In the genomic region with DNA sequence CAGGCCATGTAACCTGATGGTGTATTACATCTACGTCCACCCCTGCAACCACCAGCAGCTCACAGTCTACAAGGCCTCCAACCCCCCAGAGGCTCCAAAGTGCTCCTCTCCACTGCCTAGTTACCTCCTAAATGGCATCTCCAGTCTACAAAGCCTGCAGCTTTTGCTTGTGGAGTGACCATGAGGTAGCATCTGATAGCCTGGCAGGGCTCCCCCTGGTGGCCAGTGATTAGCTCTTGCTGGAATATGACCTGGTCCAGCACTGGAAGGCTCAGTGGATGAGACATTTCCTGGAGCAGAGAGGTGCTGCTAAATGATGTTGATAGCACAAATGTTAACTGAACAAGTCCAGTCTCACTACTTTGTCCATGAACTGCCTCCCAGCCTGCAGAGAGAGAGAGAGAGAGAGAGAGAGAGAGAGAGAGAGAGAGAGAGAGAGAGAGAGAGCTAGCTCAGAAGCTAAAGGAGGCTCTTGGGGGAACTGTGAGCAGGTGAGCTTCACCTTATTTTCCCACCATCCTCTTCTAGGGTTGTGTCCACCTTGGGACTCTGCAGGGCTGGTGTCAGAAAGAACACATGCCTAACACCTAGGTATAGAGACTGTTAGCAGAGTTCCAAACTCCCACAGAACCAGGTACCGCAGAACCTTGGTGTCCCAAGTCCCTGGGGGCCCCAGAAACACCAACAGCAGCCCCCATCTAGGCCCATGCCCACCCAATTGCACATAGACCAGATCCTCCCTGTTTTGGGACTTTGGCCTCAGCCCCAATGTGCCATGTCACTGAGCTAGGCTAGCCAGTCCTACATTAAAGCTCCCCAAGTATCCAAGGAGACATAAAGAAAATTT, we compare ENCODE assay signal across 8 mouse cellular contexts. TPM values are rescaled to one million over a fixed set of nuclear protein-coding genes. Genes with fewer than 3 reads are reported as not detected.
DNase-seq lines count a peak whose midpoint lies in the region; ATAC-seq and TF ChIP-seq lines count a peak whose summit lies in the region.

No protein-coding gene starts in this region.

- no peaks in the 10 kb centered on the region for H3K27me3 ChIP-seq in liver, embryonic 12.5 days (replicated peaks)
- H3K27me3 ChIP-seq in midbrain, postnatal 0 days (ENCODE audit: insufficient read depth, low read length), result no peaks in the 10 kb centered on the region
- no peaks in the 10 kb centered on the region; the same call in 1 of the 2 replicates for H3K27me3 ChIP-seq in stomach, embryonic 14.5 days (ENCODE audit: control insufficient read depth, insufficient read depth, low read length)

- H3K9me3 ChIP-seq in liver, embryonic 12.5 days (replicated peaks), result no peaks in the 10 kb centered on the region
- no peaks in the 10 kb centered on the region for H3K9me3 ChIP-seq in midbrain, postnatal 0 days (ENCODE audit: low read length)
- H3K9me3 ChIP-seq in stomach, embryonic 14.5 days (ENCODE audit: control insufficient read depth, low read depth, low read length), result no peaks in the 10 kb centered on the region

- peak; percentile 79 for TF ChIP-seq CTCF in midbrain, postnatal 0 days (IDR thresholded peaks at IDR 0.05)

- 72% methylated on average over 2 of the region's 2 CpGs for WGBS in liver, embryonic 12.5 days (ENCODE audit: insufficient replicate concordance)
- WGBS in midbrain, postnatal 0 days, result 85% methylated on average over 2 of the region's 2 CpGs
- 84% methylated on average over 2 of the region's 2 CpGs for WGBS in stomach, embryonic 14.5 days

- no peak overlapping the region for H3K4me3 ChIP-seq in liver, embryonic 12.5 days
- no peak overlapping the region for H3K4me3 ChIP-seq in midbrain, postnatal 0 days (ENCODE audit: low read depth, low read length)
- no peak overlapping the region for H3K4me3 ChIP-seq in stomach, embryonic 14.5 days (ENCODE audit: low read depth, low read length)

- no peaks in the 10 kb centered on the region for H3K36me3 ChIP-seq in liver, embryonic 12.5 days
- no peaks in the 10 kb centered on the region for H3K36me3 ChIP-seq in midbrain, postnatal 0 days (ENCODE audit: insufficient read depth, low read length)
- H3K36me3 ChIP-seq in stomach, embryonic 14.5 days (ENCODE audit: control insufficient read depth, insufficient read depth, low read length), result no peaks in the 10 kb centered on the region

- DNase-seq in liver, result peak; percentile 78
- peak; percentile 93 for DNase-seq in embryo, embryonic 10.5 days (ENCODE audit: low spot score)
- peak; percentile 41 for DNase-seq in gastrocnemius, postnatal 25 days
- DNase-seq in kidney, adult 11 months, result peak; percentile 51
- peak; percentile 75 to 77 for DNase-seq in left cerebral cortex, postnatal 25 days (ENCODE audit: low spot score in 2 of 2)
- peak; percentile 84 for DNase-seq in midbrain, postnatal 0 days (ENCODE audit: low spot score)

- H3K27ac ChIP-seq in liver, embryonic 12.5 days, result no peak overlapping the region
- no peak overlapping the region for H3K27ac ChIP-seq in midbrain, postnatal 0 days (ENCODE audit: low read depth, low read length)
- H3K27ac ChIP-seq in stomach, embryonic 14.5 days (ENCODE audit: low read length), result no peak overlapping the region

- no peak overlapping the region for H3K4me2 ChIP-seq in liver, embryonic 12.5 days
- H3K4me2 ChIP-seq in midbrain, postnatal 0 days (ENCODE audit: low read depth, low read length, poor library complexity, severe bottlenecking), result no peak overlapping the region
- no peak overlapping the region for H3K4me2 ChIP-seq in stomach, embryonic 14.5 days (replicated peaks; ENCODE audit: low read depth, low read length)

- H3K9ac ChIP-seq in liver, embryonic 12.5 days, result no peak overlapping the region
- no peak overlapping the region for H3K9ac ChIP-seq in midbrain, postnatal 0 days (replicated peaks; ENCODE audit: low read length, poor library complexity, severe bottlenecking)
- no peak overlapping the region for H3K9ac ChIP-seq in stomach, embryonic 14.5 days (replicated peaks; ENCODE audit: low read depth, low read length)

- intact Hi-C loops in left cerebral cortex, postnatal 25 days (cut with DNase I), result loop anchor here (1.0 kb wide), 1 partner anchor 79 kb away; no protein-coding TSS in a partner anchor

- no peaks in the 10 kb centered on the region for H3K4me1 ChIP-seq in liver, embryonic 12.5 days
- H3K4me1 ChIP-seq in midbrain, postnatal 0 days (ENCODE audit: insufficient read depth, low read length), result no peaks in the 10 kb centered on the region
- H3K4me1 ChIP-seq in stomach, embryonic 14.5 days (ENCODE audit: control insufficient read depth, insufficient read depth, low read length), result no peaks in the 10 kb centered on the region

- ATAC-seq in liver, embryonic 12.5 days, result no peak
- ATAC-seq in midbrain, postnatal 0 days (ENCODE audit: low FRiP score), result peak; percentile 39; the same call in 1 of the 2 replicates
- peak; percentile 74; the same call in 1 of the 2 replicates for ATAC-seq in stomach, embryonic 14.5 days (ENCODE audit: insufficient number of reproducible peaks, insufficient read depth, low FRiP score, low read depth)

RNA-seq across cellular contexts. Expression of a gene that starts 43.3 kb away (rescaled TPM):
- 1.7 and 1.8 TPM in 2 replicates for polyA plus RNA-seq in liver, embryonic 12.5 days (2016; fragmentation: Nextera tagmentation; extraction: Ambion mirVana)
- 1 to 10 TPM; 2.4 to 3.0 TPM for total RNA-seq in gastrocnemius, postnatal 25 days (2021)
- total RNA-seq in left cerebral cortex, postnatal 25 days (2021), result 10 to 100 TPM; 12.0 to 19.0 TPM
- total RNA-seq in midbrain, postnatal 0 days (2014; rRNA removed), result 109 and 117 TPM in 2 replicates
- polyA plus RNA-seq in midbrain, postnatal 0 days (2015; fragmentation: Nextera tagmentation; extraction: Ambion mirVana), result 109 and 121 TPM in 2 replicates
- 2.8 and 3.5 TPM in 2 replicates for polyA plus RNA-seq in stomach, embryonic 14.5 days (2014; fragmentation: Nextera tagmentation; extraction: Ambion mirVana)

Comparison
In these comparisons a context has a peak if more than half of its experiments do, and no peak if none do; other contexts are left out.
1. DNase-seq: peak in every context shown above with its lines; median percentile 93 in embryo, embryonic 10.5 days; 84 in midbrain, postnatal 0 days; 78 in liver; 76 in left cerebral cortex, postnatal 25 days; 51 in kidney, adult 11 months; 41 in gastrocnemius, postnatal 25 days.